Mouse (Mus musculus): ENCODE measurements at regions not wholly inside any gene's neighbourhood (a gene's known extent, or its start where the extent isn't known, plus 50 kb on each side); places are given as distances from the start of the nearest gene placed in this dataset.

DNA sequence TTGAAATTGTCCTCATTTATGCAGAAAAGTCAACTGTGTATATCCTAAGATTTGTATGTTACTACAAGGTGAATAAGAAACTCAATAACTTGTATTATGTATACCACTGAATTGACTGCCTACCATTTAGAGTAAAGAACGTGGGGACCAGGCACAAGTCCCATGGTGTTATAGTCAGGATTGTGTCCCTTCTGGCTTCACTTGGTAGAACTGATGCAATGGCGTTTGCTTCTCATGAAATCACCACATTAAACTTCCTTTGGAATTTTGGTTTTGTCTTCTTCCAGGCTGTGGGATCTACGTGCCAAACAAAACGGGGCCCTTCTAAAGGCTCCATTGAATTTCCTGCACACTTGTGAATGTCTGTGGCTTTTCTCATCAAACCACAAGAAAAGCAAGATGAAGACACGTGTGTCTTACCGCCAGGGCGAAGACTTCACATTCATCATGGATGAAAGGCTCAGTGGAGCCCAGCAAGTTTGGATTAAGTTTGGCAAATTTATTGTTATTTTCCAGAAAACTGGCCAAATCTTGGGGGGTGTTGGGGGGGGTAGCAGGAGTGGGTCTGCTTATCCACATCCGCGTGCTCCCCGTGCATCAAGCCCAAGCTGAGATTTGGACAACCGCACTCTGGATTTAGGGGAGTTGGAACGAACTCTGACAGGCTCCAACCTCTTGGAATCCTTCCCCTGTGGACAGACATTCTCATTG, 353.3 kb downstream of the Ankrd50 start:
- no peak for DNase-seq (ENCODE audit: low spot score in 2 of 2)

DNA sequence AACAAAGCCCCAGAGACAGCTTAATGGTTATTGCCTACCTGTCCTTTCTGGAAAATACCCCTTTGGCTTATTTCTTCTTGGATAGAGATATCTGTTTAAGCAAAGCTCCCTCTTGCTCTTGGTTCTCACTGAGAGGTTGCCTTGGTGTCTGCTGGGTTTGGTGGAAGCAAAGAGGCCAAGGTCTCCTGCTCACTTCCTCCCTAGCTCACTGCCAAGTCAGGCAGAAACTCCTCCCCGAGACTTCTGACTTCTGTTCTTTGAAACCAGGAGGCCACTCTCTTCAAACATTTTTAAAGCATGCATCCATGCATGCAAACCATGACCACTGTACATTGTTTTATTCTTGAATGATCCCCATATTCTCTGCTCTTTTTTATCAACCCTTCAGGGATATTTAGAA, 354.6 kb downstream of the Ankrd50 start:
- peak in 1 of 2 experiments; percentile 27 for DNase-seq (ENCODE audit: low spot score in 2 of 2)

DNA sequence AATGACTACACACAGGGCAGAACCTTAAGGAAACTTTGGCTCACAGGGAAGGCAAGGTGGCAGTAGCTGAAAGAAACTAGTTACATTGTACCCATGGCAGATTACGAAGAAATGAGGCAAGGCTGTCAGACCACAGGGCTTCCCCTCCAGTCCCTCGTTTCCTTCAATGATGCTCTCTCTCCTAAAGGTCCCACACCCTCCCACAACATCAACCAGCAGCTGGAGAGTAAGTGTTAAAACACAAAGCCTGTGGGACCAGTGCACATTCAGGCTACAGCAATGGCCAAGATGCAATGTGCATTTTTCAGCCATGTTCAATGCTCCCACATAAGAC, 355.5 kb downstream of the Ankrd50 start:
- no peak for DNase-seq (ENCODE audit: low spot score in 2 of 2)

DNA sequence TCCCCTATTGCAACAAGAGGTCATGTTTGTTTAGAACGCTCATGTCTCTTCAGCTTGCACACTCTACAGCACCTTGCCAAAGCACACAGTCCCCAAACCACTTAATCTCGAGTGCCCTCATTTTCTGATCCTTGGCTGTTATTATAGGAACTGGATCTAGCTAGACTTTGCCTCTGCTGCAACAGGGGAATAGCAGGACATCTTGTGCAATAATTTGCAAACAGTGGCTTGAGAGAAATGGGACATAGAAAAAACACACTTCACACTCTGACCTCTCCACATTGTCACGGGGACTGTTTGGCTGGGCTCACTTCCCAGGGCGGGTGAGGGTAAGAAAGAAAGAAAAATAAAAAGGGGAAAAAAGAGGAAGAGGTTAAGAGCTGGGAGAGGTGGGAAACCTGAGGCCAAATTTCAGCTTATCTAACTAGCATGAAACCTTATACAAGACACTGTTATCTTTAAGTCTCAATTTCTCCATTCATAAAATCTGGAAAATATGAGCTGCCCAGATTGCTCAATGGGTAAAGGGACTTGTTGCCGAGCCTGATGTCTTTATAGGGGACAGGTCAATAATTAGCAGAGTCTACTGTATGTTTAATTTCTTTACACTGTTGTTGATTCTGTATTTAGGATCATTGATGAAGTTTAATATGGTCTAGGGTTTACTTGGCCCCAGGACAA, 356.0 kb downstream of the Ankrd50 start:
- no peak for DNase-seq (ENCODE audit: low spot score in 2 of 2)

DNA sequence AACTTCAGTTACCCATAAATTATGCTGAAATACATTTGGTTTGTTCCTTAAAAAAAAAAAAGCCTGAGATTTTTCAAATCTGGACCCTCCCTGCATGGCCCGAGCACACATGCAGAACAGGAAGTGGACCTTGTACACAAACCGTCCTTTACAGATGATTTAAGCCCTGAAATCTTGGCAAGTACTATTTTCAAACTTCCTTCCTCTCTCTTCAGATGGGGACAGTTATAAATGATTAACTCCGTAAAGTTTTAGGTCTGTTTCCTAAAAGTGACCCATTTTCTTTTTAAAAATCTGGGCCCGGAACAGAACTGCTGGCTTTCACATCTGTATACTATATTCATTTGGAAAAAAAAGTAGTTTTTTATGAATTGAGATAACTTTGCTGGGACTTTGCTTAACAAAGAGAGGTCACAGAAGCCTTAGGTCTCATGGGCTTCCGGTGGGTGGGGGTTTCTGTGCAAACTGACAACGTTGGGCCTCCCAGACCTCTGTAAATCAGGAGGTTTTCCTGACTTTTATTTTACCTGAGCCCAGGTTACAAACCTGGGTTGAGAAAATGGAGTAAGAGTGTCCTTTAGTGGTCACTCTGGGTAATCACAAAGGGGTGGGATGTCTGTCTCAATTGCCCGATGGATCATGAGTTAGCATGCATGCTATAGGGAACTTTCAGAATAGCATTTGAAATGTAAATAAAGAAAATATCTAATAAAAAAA, 368.4 kb downstream of the Ankrd50 start:
- no peak for DNase-seq (ENCODE audit: low spot score in 2 of 2)

DNA sequence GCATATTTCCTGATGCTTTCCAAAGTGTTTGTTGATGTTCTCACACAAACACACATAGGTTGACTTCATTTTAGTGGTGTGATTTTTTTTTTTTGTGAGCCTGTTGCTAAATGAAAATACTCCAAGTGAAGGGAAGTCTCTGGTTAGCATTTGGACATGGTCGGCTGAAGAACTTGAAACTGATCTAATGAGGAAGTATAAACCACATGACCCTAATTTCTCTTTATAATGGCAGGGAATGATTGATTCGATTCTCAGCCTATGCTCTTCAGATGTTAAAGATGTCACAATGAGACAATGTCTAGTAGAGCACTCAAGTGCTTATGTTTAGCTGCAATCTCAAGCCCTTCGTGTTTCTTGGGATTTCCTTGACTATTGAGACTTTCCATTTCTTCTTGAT, 372.1 kb downstream of the Ankrd50 start:
- DNase-seq (ENCODE audit: low spot score in 2 of 2), result no peak

DNA sequence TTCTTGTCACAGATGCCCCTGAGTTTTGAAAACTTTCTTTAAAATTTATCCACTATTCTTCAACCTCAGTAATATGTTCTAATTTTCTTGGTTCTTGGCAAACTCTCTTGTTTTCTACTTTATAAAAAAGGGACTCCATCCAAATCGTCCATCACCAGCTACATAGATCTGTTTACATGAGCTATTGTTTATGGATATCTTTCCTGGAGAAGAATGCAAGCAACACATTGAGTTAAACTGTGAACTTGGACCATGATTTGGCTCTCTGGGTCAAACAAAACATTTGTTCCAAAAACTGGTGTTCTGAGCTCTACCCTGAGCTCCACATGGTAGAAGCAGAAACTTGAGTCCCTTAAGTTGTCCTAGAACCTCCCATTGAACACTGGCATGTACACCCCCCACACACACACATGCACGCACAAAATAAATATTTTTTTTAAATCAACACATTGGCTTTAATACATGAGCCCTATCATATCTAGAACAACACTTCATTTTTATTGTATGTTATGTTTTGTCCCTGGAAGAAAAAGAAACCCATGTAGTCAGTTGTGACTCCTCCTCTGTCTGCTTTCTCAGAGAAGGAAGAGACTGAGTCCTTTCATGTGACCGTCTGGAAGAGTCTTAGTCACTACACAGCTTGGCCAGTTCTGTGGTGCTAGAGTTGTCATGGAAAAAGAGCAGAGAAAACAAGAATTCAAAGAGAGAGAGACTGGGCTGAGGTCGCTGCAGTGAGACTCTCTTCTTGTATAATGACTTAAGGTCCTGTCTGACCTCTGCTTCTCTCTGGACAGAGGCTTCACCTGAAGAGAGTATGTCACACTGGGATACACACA, 379.4 kb downstream of the Ankrd50 start:
- DNase-seq (ENCODE audit: low spot score in 2 of 2), result no peak

DNA sequence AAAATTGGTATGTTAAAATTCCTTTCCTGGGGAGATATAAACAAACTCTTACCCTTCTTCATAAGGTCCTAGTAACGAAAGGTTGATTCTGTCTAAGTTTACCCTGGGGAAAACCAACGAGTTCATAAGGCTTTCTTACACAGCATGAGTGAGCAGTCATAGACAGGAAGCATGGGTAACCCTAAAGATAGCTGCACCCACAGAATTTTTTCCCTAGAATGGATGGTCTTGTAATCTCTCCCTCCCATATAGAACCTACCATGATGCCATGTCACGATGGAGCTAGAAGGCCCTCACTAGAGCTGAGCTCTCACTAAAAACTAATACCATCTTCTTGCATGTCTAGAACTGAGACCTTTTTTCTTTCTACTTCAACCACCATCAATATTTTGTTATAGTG, 380.1 kb upstream of the Gm5148 start:
- no peak for DNase-seq (ENCODE audit: low spot score in 2 of 2)

DNA sequence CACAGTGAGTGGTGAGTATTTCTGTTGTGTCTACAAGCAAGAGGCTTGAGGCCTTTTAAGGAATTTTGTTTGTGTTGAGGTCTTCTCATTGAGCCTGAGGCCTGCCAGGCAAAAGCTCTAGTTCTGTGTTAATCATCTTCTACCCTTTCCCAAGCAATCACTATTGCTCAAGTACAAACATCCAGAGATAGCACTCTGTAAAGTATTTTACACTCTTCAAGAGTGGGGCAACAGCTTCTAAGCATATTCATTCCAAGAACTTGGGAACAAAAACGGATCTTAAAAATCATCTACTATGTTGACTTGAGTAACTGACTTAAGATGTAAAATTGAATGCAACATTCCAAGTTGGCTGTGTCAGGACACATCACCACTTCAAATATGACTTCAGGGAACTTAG, 378.7 kb upstream of the Gm5148 start:
- DNase-seq (ENCODE audit: low spot score in 2 of 2), result no peak

DNA sequence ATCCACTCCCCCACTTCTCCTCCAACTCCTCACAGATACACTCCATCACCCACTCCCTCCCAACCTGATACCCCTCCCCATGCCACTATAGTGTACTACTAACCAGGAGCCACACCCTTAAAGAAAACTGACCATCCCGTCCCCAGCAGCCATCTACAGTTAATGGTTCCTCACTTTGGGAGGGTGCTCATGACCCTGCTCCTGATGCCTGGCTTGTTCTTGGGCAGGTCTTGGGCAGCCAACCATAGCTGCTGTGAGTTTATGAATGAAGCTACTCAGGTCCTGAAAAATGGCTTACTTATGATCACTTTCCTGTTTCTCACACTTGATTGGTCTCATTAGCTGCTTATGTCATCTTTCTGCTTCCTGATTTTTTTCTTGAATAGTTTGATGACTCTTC, 377.9 kb upstream of the Gm5148 start:
- DNase-seq (ENCODE audit: low spot score in 2 of 2), result no peak

DNA sequence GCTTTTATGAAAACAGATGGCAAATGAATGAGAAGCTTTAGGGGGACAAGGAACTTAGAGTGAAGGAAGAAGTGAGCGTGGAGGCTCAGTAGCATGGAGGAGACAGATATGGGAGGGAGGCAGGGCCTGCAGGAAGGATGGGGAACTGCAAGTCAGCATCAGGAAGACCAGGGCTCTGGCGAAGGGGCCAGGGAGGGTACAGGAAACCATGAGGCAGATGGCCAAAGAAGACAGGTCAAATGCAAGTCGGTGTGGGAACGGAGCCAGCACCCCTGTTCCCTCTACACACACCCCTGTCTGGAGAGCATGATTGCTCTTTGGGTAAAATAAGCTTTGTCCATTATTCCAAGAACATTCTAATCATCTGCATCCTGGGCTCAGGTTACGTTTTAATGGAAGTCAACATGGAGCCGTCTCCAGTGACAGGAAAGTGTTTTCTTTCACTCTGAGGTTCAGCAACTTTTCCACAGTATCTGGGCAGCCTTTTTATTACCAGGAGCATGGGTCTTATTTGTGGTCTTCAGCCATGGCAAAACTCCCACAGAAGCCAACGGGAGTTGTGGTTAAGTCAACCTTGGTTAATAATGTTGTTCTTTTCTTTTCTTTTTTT, 370.2 kb upstream of the Gm5148 start:
- DNase-seq (ENCODE audit: low spot score in 2 of 2), result no peak

DNA sequence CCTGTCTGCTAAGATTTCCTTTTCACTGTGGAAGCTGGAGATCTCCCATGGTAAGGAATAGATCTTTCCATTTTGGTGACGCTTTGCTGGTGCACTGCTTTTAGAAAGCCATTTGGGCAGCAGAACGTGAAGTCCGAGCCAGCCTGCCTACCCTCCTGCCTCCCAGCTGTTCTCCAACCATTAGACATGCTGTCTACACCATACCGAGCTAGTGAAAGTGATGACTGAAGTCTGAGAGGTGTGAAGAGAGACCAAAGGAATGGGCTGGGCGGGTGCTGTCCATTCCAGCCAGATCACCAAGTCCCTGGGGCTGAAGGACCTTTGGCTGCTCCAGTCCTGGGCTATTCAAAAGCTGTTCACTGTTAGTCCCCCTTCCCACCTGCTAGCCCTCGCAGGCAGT, 360.3 kb upstream of the Gm5148 start:
- DNase-seq (ENCODE audit: low spot score in 2 of 2), result no peak

DNA sequence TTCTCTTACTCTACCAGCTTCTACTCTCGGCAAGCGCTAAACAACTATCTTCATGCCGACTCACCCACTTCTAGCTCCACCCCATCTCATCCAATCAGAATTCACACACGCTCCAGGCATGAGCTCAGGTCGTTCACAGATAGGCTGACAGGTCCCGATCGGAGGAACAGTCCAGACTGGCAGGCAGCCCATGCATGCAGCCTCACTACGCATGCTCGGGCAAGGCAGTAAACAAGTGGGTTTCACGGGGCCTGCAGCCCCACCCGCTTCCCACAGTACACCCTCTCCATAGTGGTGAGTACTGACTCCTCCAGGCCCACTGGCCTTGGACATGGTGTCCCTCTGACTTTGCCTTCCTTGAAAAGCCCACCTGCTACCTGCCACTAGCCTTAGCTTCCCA, 358.1 kb upstream of the Gm5148 start:
- DNase-seq (ENCODE audit: low spot score in 2 of 2), result no peak

DNA sequence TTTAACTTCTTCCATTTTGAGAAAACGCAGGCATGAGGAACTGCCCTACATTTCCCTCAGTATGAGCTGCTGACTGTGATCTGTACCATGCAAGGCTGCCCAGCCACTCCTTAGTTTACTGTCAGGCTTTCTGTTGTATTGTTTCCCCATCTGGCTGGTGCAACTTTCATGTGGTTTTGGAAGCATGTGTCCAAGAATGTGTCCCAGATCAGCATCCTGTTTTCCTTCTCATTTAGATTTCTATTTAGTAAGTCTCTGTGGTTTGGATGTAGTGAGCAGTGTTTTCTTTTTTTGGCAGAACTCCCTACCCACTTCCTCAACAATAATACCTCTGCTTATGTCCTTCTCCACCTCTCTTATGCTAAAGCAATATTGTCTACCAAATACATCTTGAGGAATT, 352.5 kb upstream of the Gm5148 start:
- no peak for DNase-seq (ENCODE audit: low spot score in 2 of 2)

DNA sequence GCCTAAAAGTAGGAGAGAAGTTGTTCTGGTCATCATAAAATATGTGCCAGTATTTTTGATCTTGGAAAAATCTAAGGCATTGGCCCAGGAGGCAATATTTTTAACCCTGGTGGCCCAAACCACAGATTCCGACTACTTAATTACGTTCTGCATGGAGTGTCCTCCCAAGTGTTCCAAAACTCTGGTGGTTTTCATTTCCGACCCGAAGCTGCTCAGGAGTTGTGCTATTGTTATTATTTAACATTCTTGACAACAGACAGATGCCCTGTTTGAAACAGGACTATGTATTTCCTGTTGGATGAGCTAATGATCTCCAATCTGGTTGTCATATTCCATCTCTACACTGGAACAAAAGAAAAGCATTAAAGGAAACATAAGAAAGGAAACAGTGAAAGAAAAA, 349.7 kb upstream of the Gm5148 start:
- DNase-seq (ENCODE audit: low spot score in 2 of 2), result no peak

DNA sequence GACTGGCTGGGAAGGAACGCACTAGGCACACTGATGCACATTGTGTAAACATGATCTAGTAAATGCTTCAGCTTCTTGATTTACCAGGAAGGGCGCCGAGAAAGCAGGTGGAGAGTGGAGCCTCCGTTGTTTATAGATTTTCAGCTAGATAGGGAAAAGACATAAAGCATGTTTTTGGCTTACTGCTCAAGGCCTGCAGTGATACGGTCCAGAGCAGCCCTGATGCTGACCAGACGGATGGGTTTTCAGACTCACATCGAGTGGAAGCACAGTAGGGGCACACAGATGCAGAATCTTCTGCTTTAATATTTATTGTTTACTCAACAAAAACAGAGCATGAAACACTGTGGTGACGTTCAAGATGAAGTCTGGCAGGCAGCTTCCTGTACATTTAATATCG, 331.3 kb upstream of the Gm5148 start:
- DNase-seq (ENCODE audit: low spot score in 2 of 2), result no peak

DNA sequence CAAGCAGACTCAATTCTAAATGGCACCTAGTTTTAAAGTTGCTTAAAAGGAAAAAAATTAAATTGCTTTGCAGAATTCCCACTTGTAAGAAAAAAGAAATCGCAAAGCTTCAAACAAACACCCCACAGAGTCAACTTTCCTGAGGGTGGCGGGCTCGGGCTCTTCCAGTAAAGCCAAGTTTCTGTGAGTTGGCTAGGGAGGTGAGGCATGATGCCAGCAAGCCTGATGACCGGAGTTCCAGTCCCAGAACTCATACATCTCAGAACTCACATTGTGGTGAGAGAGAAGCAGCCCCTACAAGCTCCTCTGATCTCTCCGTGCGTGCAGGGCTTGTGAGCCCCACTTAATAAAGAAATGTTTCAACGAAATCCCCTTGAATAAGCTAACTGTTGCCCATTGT, 328.7 kb upstream of the Gm5148 start:
- DNase-seq (ENCODE audit: low spot score in 2 of 2), result no peak

DNA sequence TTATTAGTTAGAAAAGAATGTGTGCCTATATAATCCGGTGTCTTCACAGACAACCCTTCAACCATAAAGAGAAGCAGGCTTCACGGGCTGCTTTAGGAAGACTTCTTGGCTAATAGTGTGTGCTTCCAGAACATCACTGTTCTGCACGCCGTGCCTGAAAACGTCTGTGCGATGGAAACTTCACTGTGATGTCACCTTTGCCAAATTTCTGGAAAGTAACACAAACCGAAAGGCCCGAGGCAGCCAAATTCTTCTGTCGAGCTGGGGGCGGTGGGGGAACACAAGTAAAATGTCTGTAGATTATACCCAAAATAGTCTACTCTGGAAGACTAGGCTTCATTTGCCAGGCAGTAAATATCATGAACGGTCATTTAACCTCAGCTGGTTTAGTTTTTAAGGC, 327.5 kb upstream of the Gm5148 start:
- no peak for DNase-seq (ENCODE audit: low spot score in 2 of 2)

DNA sequence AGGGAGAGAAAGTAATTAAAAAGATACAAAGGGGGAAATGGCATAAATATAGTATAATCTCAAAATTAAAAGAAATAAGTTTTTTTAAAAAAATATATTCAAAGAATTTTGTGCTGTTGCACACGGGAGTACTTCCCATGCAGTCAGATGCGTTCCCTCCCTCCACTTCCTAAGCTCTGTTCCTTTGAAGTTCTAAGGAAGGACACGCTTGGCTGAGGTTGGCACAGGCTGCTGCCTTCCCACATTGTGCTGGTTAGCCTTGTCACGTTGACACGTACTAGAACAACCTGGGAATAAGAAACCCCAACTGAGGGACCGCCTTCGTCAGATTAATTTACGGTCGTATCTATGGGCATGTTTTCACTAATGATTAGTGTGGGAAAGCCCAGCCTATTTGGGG, 326.6 kb upstream of the Gm5148 start:
- DNase-seq (ENCODE audit: low spot score in 2 of 2), result no peak

DNA sequence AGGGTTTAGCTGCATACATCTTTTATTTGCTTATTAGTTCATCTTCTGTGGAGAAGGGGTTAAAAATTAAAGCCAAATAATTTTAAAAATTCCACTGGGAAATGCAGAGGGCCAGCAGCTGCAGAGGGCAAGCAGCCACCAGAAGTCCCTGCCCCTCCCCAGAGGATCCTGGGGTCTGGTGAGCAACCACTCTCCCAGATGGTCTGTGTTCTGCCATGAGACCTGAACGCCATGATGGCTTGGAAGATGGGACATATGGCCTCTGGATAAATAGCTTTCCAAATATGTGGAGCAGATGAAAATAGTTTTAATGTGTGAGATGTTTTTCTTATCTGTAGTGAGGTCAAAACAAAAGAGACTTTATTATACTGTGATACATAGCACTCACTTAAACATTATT, 326.1 kb upstream of the Gm5148 start:
- DNase-seq (ENCODE audit: low spot score in 2 of 2), result no peak

DNA sequence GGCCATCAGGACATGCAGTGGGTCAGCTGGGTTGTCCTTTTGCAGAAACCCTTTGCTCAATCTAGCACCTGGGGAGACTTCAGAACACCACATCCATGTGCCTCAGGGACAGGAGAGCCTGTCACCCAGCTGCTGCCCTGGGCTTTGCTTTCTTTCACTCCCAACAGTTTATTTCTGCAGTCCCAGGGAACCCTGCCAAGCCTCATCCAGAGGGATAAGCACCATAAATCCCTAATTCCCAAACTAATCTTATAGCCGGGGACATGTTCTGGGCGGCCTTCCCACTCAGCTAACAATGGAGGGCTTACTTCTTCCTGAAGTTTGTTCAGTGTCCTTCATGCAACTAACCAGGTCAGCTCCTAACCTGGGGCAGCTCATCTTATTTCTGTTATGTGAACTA, 325.0 kb upstream of the Gm5148 start:
- DNase-seq (ENCODE audit: low spot score in 2 of 2), result no peak

DNA sequence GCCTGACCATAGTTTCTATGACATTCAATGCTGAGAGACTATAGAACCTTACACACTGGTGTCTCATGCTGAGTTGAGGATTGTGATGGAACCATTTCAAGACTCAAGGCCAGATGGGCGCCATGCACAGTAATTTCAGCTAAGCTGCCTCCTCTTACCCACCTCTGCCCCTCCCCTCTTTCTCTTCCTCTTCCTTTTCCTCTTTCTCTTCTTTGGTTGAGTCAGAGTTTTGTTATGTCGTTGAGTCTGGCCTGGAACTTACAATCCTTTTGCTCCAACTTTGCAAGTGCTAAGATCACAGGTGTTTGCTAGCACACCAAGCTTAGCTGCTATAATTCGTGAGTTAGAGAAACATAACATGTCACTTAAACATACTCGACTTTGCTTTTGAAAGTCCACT, 323.2 kb upstream of the Gm5148 start:
- DNase-seq (ENCODE audit: low spot score in 2 of 2), result no peak
